Mouse (Mus musculus) thymus, postnatal 14 days (tissue): Measurements from ENCODE around the gene Bola2.
"Not testable (repeated sequence)": the region's sequence is repeated elsewhere in the genome, so short reads cannot be mapped to it uniquely, and the experiment has no call there.

Experiments
- DNase-seq: peaks from one replicate; pipeline ENCODE4 v3.0.0; 2021

Bola2 gene

GRCm38 (mm10) chr7:126711910-126712309, 16.7 kb downstream of the Bola2 start:
- peak; percentile 68 for DNase-seq

GRCm38 (mm10) chr7:126715679-126716078, 20.5 kb downstream of the Bola2 start:
- DNase-seq: no peak

- no peak for DNase-seq
Measured at GRCm38 (mm10) chr7:126717566-126717965, 22.4 kb downstream of the Bola2 start.

- DNase-seq: peak; percentile 45
Measured at GRCm38 (mm10) chr7:126718787-126719337, 23.7 kb downstream of the Bola2 start.

GRCm38 (mm10) chr7:126721635-126722034, 26.4 kb downstream of the Bola2 start:
- no peak for DNase-seq

- DNase-seq: no peak
Measured at GRCm38 (mm10) chr7:126725077-126725476, 29.9 kb downstream of the Bola2 start.

- DNase-seq: no peak
Measured at GRCm38 (mm10) chr7:126725667-126726066, 30.5 kb downstream of the Bola2 start.

- not testable (repeated sequence) for DNase-seq
Measured at GRCm38 (mm10) chr7:126730256-126730789, 35.1 kb downstream of the Bola2 start.

- no peak for DNase-seq
Measured at GRCm38 (mm10) chr7:126736122-126736521, 40.9 kb downstream of the Bola2 start.

- DNase-seq: no peak
Measured at GRCm38 (mm10) chr7:126739551-126739950, 44.4 kb downstream of the Bola2 start.

- no peak for DNase-seq
Measured at GRCm38 (mm10) chr7:126740132-126740735, 45.0 kb downstream of the Bola2 start.

GRCm38 (mm10) chr7:126740977-126741376, 45.8 kb downstream of the Bola2 start:
- DNase-seq: no peak

GRCm38 (mm10) chr7:126741452-126741851, 46.3 kb downstream of the Bola2 start:
- DNase-seq: no peak

- DNase-seq: no peak
Measured at GRCm38 (mm10) chr7:126741964-126742482, 46.8 kb downstream of the Bola2 start.

GRCm38 (mm10) chr7:126746066-126746465, 50.9 kb downstream of the Bola2 start:
- DNase-seq: no peak

- DNase-seq: peak; percentile 28
Measured at GRCm38 (mm10) chr7:126746798-126747197, 51.6 kb downstream of the Bola2 start.

GRCm38 (mm10) chr7:126748824-126749223, 53.6 kb downstream of the Bola2 start:
- peak; percentile 30 for DNase-seq
